Mouse (Mus musculus): ENCODE data around the gene Twf1. TPM values are rescaled to one million over a fixed set of nuclear protein-coding genes. Genes with fewer than 3 reads are reported as not detected.

Twf1 gene
- total RNA-seq, 2 experiments from 2014 or later: 74.1 to 83.6 TPM

DNA sequence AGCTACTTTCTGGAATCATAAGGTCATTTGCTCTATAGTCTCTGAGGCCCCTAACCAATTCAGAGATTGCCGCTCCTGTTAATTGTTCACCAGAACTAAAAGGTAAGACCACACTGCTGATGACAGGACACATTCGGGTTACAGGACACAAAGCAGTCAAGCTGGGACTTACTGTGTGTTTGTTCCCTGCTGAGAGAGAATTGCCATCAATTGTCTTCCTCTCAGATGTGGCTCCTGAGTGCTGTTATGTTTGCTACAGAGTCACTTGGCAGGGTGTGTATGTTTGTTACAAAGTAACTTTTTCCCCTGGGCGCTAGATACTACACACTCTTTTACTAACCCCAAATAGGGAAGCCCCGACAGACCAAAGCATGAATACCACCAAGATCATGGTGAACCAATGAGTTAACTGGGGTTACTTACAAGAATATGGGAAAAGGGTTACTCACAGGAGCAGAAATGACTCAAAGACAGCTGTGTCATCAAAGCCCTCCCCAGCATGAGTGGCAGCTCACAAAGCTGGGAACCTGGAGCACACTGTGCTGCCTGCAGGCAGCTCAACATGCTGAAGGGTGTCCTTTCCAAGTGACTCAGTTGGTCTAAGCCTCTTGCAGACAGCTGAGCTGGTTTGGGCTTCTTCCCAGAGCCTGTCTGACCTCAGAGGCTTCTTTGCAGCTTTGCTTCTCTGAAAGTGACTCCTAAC is 15.0 kb downstream of the Twf1 start:
- DNase-seq (ENCODE audit: low spot score in 2 of 2): no peak

- no peak for DNase-seq (ENCODE audit: low spot score in 2 of 2)
These were observed 16.9 kb downstream of the Twf1 start for GRCm38 (mm10) chr15:94572746-94573145.

- DNase-seq (ENCODE audit: low spot score in 2 of 2): no peak
These were observed 18.2 kb downstream of the Twf1 start for GRCm38 (mm10) chr15:94571501-94571900.

DNA sequence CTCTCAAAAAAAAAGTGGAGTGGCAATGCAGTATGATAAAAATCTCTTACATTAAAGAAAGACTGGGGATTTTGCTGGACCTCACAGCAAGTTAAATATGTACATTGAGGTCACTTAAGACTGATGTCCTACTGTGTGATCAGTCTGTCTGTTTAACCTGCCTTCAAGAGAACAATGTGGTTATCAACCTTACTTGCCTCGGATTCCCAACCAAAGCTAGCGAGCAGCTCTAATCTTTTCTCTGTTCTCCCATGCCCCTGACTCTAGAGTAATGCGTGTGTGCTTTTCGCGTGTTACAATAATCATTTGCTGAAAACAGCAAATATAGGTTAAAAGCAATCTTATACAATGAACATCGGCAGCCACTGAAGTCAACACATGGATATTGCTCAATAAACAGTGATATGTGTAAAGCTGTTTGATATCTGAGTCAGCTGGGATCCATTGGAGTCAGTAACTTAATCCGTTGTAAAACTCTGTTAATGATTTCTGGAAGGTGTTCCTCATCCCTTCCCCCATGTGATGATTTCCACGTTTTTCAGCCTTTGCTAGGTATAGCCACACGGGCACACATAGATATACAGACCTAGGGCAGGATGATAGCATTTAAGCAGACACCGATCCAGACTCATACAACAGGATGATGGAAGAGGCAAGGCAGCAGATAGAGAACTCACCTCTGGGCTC is 21.1 kb downstream of the Twf1 start:
- DNase-seq (ENCODE audit: low spot score in 2 of 2): no peak

DNA sequence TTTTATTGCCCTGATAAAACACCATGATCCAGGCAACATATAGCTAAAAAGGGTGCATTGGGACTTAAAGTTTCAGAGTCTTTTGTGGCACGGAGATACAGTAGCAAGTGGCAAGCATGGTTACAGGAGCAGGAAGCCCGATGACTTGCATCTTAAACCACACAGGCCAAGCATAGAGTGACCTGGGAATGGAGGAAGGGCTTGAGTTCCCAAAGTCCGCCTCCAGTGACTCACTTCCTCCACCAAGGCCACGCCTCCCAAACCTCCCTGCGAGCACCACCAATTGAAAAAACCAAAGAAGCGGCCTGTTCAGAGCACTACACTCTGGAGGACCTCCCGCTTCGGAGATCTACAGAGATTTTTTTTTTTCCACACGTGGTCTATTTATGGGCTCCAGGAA is 23.8 kb downstream of the Twf1 start:
- DNase-seq (ENCODE audit: low spot score in 2 of 2): no peak

DNA sequence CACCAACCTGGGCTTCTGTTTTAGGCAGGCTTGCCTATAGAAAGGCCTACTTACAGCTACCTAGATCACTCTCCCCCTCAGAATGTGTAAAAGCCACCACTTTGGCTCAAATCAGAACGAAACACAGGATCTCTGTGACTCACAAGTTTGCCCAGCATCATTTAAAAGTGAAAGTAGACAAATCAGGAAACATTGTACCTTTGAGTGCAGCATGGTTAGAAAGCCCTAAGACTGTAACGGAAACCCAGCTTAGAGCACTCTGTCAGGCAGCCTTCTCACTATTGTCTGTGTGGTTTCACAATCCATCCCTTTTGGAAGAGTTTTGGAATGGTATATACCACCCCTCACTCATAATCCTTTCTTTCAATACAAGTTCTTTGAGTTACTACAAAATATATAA is 24.8 kb downstream of the Twf1 start:
- DNase-seq (ENCODE audit: low spot score in 2 of 2): no peak

DNA sequence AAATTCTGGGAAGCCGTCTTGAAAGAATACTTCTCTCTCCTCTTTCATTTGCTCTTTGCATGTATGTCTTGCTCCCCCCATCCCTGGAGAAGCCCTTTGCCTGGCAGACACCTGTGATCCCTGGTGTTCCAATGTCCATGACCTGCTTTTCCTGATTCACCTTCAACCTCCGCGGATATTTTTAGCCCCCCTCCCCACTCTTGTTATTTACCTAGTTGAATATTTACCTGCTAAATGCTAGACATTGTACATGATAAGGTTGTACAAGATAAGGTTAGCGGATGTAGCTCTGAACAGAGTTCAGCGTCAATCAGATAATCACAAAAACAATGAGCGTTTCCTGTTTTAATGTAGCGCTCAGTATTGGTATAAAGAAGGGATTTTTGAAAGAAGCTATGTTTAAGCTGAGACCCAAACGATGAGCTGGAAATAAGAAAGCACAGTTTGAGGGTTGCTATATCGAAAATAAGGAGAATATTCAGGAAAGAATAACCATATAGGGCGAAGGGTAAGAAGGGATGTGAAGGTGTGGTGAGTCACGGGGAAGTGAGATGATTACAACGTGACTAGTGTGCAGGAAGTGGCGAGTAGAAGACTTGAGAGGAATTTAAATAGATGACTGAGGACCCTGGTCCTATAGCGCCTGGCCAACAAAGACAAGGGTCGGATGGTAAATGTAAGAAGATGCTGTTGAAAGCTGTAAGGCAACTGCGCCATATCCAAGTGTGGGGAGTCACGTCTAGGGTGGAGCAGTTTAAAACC is 30.6 kb downstream of the Twf1 start:
- no peak for DNase-seq (ENCODE audit: low spot score in 2 of 2)

- DNase-seq (ENCODE audit: low spot score in 2 of 2): peak; percentile 50 to 67
These were observed 32.2 kb downstream of the Twf1 start for GRCm38 (mm10) chr15:94557442-94557841.

- no peak for DNase-seq (ENCODE audit: low spot score in 2 of 2)
These were observed 36.2 kb downstream of the Twf1 start for GRCm38 (mm10) chr15:94553536-94553935.

- DNase-seq (ENCODE audit: low spot score in 2 of 2): no peak
These were observed 44.8 kb downstream of the Twf1 start for GRCm38 (mm10) chr15:94544844-94545243.

GRCm38 (mm10) chr15:94544052-94544636 is 45.5 kb downstream of the Twf1 start:
- DNase-seq (ENCODE audit: low spot score in 2 of 2): no peak

- DNase-seq (ENCODE audit: low spot score in 2 of 2): peak; percentile 59 to 79
These were observed 46.2 kb downstream of the Twf1 start, which contains the start of the genes Pus7l and Irak4 for GRCm38 (mm10) chr15:94543409-94544051. Gene Pus7l (minus strand): TSS chr15:94543547. Gene Irak4 (plus strand): TSS chr15:94543643.

- no peak for DNase-seq (ENCODE audit: low spot score in 2 of 2)
These were observed 46.9 kb downstream of the Twf1 start for GRCm38 (mm10) chr15:94542567-94543408.

- no peak for DNase-seq (ENCODE audit: low spot score in 2 of 2)
These were observed 50.4 kb downstream of the Twf1 start for GRCm38 (mm10) chr15:94539296-94539695.

DNA sequence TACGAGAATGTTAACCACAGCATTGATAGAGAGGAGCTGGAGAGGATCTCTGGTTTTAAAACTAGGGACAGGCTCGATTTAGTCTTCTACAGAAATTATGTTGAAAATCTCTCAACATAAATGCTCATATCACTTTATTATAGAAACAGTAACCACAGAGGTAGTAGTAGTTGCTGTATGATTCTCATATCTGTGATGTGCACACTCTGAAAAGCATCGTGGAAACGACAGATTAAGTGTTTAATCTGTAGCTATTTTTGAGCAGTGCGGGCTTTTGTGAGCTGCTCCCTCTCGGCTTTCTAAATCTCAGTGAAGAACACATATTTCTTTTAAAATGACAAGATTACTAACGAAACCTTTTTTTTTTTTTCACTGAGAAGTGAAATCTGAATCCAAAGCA is 54.2 kb downstream of the Twf1 start:
- DNase-seq (ENCODE audit: low spot score in 2 of 2): no peak

- DNase-seq (ENCODE audit: low spot score in 2 of 2): no peak
These were observed 56.7 kb downstream of the Twf1 start for GRCm38 (mm10) chr15:94532956-94533355.

DNA sequence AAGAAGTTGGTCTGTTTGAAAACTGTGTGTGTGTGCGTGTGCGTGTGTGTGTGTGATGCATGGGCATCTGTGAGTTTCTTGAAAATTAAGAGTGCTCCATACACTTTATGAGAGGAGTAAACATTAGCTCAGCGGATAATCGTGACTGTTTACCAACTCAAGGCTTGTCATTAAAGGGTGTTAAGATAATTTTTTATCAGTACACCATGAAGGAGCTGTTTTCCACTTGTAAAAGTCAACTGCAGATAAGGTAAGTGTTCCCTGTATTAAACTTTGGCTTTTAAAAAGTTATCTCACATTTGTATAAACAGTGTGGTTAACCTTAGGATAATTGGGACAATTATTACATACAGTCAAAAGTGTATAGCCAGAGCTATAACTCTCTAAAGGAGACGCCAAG is 57.4 kb downstream of the Twf1 start:
- DNase-seq (ENCODE audit: low spot score in 2 of 2): no peak

DNA sequence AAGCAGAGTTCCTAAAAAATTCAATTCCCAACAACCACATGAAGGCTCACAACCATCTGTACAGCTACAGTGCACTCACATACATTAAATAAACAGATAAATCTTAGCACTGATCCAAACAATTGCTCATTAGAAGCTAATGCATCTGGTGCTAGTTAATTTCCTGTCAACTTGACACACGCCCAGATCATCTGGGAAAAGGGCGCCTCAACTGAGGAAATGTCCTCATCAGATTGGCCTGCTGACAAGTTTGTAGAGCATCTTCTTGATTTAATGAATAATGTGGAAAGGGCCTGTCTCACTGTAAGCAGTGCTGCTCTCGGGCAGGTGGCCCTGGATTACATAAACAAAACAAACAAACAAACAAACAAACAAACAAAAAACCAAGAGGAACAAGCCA is 59.2 kb downstream of the Twf1 start:
- no peak for DNase-seq (ENCODE audit: low spot score in 2 of 2)
